Mouse (Mus musculus) stomach, embryonic 15.5 days (tissue): ENCODE measurements at regions not wholly inside any gene's neighbourhood (a gene's known extent, or its start where the extent isn't known, plus 50 kb on each side); places are given as distances from the start of the nearest gene placed in this dataset.

ENCODE experiments used
- ATAC-seq: fragments of 200-750 bp; cut with Nextera tagmentation; 2 replicates; pipeline ENCODE4 v1.8.0; 2017; ENCODE audit warnings: low read depth, moderate number of reproducible peaks, moderate TSS enrichment; ENCODE audit not compliant: insufficient read depth, low FRiP score
- H3K27ac ChIP-seq: fragments of 300-500 bp; sonication (generic); 2 replicates; pipeline ENCODE4 v1.5.1; 2015; ENCODE audit warnings: mild to moderate bottlenecking, inconsistent platforms
- H3K27me3 ChIP-seq: fragments of 300-500 bp; sonication (generic); replicated peaks from 2 replicates; pipeline ENCODE4 v1.6.1; 2015; ENCODE audit warnings: inconsistent platforms
- H3K36me3 ChIP-seq: fragments of 300-500 bp; sonication (generic); 2 replicates; pipeline ENCODE4 v1.6.1; 2015; ENCODE audit warnings: inconsistent platforms
- H3K4me1 ChIP-seq: fragments of 300-500 bp; sonication (generic); 2 replicates; pipeline ENCODE4 v1.6.1; 2015; ENCODE audit warnings: inconsistent platforms
- H3K4me2 ChIP-seq: fragments of 300-500 bp; sonication (generic); 2 replicates; pipeline ENCODE4 v1.6.1; 2015; ENCODE audit warnings: mild to moderate bottlenecking, inconsistent platforms
- H3K4me3 ChIP-seq: fragments of 300-500 bp; sonication (generic); replicated peaks from 2 replicates; pipeline ENCODE4 v1.5.1; 2015; ENCODE audit warnings: inconsistent platforms
- H3K9ac ChIP-seq: fragments of 300-500 bp; sonication (generic); 2 replicates; pipeline ENCODE4 v1.6.1; 2015; ENCODE audit warnings: inconsistent platforms
- H3K9me3 ChIP-seq: fragments of 300-500 bp; sonication (generic); 2 replicates; pipeline ENCODE4 v1.6.1; 2016; ENCODE audit warnings: inconsistent platforms
- WGBS: fragments of 180-500 bp; shearing (Covaris S2); methylation state at CpG from one replicate; pipeline ENCODE4 v1.1.7; 2015; 5-methylcytosine and 5-hydroxymethylcytosine counted together

- Histone ChIP-seq H3K27ac (no peak overlapping the region), H3K36me3 (no peaks in the 10 kb centered on the region), H3K4me1 (no peaks in the 10 kb centered on the region), H3K27me3 (peaks cover 14% of the 10 kb centered on the region), H3K4me2 (no peak overlapping the region), H3K4me3 (no peak overlapping the region), H3K9ac (no peak overlapping the region), H3K9me3 (no peaks in the 10 kb centered on the region)
- 85% methylated on average over 11 of the region's 11 CpGs for WGBS
- no peak for ATAC-seq
These were observed 240.6 kb downstream of the Cdh26 start for GRCm38 (mm10) chr2:178670952-178671351.

DNA sequence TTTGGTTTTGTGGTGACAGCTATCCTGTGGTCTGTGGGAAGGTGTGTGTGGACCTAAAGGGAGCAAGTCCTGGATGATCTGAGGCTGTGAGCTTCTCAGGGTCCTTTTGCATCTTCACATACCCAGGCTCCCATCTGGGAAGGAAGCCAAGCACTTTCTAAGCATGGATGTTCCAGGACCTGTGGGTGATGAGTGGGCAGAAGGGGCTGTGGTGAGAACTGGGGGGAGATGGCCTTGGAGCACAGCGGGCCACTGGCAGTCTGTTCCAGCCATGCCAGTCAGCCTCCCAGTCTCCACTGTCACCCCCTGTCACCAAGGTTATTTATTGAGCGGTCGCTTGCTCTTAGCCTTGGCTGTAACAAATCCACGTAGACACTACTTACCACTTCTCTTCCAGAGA is 243.3 kb downstream of the Cdh26 start:
- Histone ChIP-seq H3K27me3 (peaks cover 6% of the 10 kb centered on the region), H3K36me3 (no peaks in the 10 kb centered on the region), H3K9ac (no peak overlapping the region), H3K4me3 (no peak overlapping the region), H3K4me1 (no peaks in the 10 kb centered on the region), H3K27ac (no peak overlapping the region), H3K4me2 (no peak overlapping the region), H3K9me3 (no peaks in the 10 kb centered on the region)
- WGBS, result 49% methylated on average over 4 of the region's 4 CpGs
- no peak for ATAC-seq

DNA sequence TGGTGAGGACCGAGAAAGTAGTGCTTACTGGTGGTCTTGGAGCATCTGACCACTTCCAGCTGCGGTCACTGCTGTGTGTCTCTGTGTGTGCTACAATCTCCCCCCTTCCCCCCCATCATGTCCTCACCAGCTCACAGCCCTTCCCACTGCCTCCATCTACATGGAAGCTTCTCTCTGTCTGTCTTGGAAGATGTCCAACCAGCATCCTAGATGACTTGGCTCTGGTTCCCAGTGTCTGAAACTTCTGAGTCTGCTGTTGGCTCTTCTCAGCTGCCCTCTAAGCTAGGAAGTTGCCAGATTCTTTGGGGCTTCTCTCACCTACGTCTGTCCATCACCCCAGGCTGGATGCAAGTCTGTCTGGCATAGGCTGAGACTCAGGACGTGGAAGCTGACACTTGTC is 244.3 kb downstream of the Cdh26 start:
- WGBS, result 52% methylated on average over 4 of the region's 4 CpGs
- Histone ChIP-seq H3K4me3 (no peak overlapping the region), H3K9ac (no peak overlapping the region), H3K36me3 (no peaks in the 10 kb centered on the region), H3K27me3 (no peaks in the 10 kb centered on the region; the same call in 1 of the 2 replicates), H3K9me3 (no peaks in the 10 kb centered on the region), H3K4me1 (no peaks in the 10 kb centered on the region), H3K4me2 (no peak overlapping the region), H3K27ac (no peak overlapping the region)
- no peak for ATAC-seq

DNA sequence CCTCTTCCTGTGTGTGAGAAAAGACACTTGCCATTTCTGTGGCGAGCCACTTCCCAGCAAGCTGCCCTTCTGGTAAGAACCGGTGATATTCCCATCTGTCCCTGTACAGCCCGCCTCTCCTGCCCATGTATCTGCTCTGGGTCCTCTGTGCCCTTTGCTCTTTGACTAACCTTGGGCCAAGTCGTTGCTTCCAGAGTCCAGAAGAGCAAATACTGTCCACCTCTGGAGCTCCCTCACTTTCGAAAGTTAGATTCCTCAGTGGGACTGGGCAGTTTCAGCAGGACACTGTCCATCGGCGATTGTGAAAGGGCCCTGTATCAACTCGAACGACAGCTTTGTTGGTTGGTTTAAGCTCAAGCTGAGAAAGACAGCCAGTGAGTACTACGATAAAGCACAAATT is 246.6 kb downstream of the Cdh26 start:
- no peak overlapping the region for H3K9ac ChIP-seq
- no peak for ATAC-seq
- H3K36me3 ChIP-seq, result no peaks in the 10 kb centered on the region
- H3K9me3 ChIP-seq, result no peaks in the 10 kb centered on the region
- 82% methylated on average over 10 of the region's 10 CpGs for WGBS
- no peak overlapping the region for H3K4me2 ChIP-seq
- no peaks in the 10 kb centered on the region for H3K4me1 ChIP-seq
- H3K4me3 ChIP-seq, result no peak overlapping the region
- H3K27ac ChIP-seq, result no peak overlapping the region
- no peaks in the 10 kb centered on the region for H3K27me3 ChIP-seq

DNA sequence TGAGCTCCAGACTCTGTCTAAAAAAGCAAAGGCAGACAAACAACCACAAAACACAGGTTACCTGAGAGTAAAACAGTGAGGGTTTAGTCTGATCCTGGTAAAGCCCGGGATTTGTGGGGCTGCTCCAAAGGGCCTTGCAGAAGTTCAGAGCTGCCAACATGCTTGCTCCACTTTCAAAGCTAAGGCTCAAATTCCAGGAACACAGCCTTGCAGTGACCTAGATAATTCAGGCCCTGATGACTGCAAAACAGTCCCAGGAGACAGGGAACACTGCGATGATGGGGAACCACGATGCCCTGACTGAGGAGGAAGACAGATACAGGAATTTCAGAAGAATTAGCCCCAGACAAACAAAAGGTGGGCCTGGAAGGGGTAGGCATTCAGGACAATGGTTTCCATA is 250.0 kb downstream of the Cdh26 start:
- no peak for ATAC-seq
- Histone ChIP-seq H3K4me3 (no peak overlapping the region), H3K4me1 (no peaks in the 10 kb centered on the region), H3K27me3 (no peaks in the 10 kb centered on the region), H3K4me2 (no peak overlapping the region), H3K36me3 (no peaks in the 10 kb centered on the region), H3K9me3 (no peaks in the 10 kb centered on the region), H3K9ac (no peak overlapping the region), H3K27ac (no peak overlapping the region)
- 68% methylated on average over 3 of the region's 3 CpGs for WGBS

DNA sequence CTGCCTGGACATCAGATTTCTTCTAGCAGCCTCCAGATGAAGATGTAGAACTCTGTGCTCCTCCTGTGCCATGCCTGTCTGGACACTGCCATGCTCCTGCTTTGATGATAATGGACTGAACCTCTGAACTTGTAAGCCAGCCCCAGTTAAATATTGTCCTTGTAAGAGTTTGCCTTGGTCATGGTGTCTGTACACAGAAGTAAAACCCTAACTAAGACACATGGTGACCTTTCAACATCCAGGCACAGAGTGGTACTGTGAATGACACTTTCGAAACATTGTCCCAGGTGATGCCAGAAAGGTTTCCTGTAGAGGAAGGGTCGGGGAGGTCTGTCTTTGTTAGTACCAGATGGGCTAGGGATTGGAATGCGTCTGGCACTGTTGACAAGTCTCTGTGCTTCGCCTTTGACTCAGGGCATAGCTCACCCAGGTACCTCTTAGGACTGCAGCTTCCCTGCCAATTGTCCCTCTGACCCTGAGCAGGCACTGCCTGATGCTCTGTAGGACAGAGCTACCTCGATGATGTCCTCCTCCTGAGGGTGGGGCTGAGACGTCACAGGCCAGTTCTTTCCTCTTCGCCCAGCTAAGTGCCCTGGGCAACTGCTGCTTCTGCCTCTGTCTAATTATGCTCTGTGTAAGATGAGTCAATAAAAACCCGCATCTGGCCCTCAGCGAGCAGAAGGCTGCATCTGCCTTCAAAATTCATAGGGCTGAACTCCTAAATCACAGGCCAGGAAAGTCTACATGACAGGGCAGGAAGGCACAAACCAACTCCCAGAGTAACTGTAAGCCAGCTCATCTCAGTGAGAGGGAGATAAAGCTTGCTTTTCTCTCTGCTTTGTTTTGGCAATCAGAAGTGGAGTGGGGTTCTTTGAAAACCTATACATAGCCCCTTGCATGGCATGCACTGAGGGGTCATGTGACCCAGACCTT is 254.0 kb downstream of the Cdh26 start:
- no peak overlapping the region for H3K4me2 ChIP-seq
- WGBS, result 58% methylated on average over 9 of the region's 9 CpGs
- no peak; the same call in 1 of the 2 replicates for ATAC-seq
- no peaks in the 10 kb centered on the region for H3K36me3 ChIP-seq
- no peaks in the 10 kb centered on the region for H3K27me3 ChIP-seq
- no peak overlapping the region for H3K4me3 ChIP-seq
- no peak overlapping the region for H3K9ac ChIP-seq
- no peak overlapping the region for H3K27ac ChIP-seq
- no peaks in the 10 kb centered on the region for H3K4me1 ChIP-seq
- no peaks in the 10 kb centered on the region for H3K9me3 ChIP-seq

DNA sequence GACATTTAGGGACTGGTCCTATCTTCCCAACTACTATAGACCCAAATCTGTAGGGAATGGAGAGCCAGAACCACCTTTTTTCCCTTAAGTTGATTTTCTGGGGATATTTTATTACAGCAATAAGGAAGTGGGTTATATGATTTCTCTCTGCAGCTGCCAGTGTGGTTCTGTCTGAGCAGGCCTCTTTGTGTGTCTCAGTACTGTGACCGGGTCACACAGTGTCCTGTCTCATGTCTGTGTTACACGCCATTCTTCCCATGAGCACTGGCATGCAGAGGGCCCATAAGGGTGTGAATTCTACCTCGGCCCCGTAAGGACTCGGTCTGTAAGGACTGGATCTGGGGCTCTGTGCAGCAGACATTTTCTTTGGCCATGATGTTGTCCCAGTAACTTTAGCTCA is 254.9 kb downstream of the Cdh26 start:
- H3K9ac ChIP-seq, result no peak overlapping the region
- ATAC-seq, result no peak
- H3K27me3 ChIP-seq, result no peaks in the 10 kb centered on the region
- no peak overlapping the region for H3K27ac ChIP-seq
- H3K9me3 ChIP-seq, result no peaks in the 10 kb centered on the region
- no peaks in the 10 kb centered on the region for H3K36me3 ChIP-seq
- no peaks in the 10 kb centered on the region for H3K4me1 ChIP-seq
- WGBS, result 89% methylated on average over 5 of the region's 5 CpGs
- no peak overlapping the region for H3K4me2 ChIP-seq
- H3K4me3 ChIP-seq, result no peak overlapping the region

DNA sequence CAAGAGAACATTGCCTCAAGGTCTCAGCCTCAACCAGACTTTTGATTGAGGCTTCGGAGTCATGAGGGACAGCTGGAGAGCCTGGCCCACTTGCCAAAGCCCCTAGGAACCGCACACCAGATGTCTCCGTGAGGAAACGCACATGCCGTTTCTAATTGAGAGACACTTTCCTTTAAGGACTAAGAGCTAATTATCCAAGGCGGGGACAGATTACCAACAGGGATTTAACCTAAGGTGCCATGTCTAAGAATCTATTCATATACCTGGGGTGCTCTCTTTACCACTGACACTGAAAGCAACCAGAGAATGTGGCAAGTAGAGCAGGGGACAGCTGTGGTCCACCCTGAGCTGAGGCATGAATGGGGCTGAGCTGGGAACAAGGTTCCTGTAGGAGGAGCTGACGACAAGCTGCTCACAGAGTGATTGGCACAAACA is 255.9 kb downstream of the Cdh26 start:
- 0 out of 2 replicates have a peak, but pooled peaks cover 1% of the 10 kb centered on the region for H3K4me1 ChIP-seq
- H3K27ac ChIP-seq, result no peak overlapping the region
- H3K36me3 ChIP-seq, result no peaks in the 10 kb centered on the region
- no peak overlapping the region for H3K9ac ChIP-seq
- no peak for ATAC-seq
- no peak overlapping the region for H3K4me2 ChIP-seq
- WGBS, result 69% methylated on average over 7 of the region's 7 CpGs
- H3K27me3 ChIP-seq, result no peaks in the 10 kb centered on the region
- no peaks in the 10 kb centered on the region for H3K9me3 ChIP-seq
- no peak overlapping the region for H3K4me3 ChIP-seq

DNA sequence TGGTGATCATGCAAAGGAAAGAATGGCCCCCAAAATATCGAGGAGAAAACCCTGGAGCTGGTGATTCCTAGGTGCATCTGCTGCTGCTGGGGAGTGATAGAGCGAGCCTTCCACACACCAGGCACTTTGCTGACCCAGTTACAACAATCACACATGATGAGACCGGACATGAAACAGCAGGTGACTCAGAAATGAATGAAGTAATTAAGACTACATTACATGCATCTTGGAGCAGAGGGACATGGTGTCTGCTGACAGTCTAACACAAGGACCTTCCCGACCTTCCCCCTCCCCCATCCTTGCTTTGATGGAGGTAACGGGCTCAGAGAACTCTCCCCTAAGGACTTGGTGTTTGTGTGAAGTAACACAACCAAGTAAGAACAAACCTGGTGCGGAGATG is 258.3 kb downstream of the Cdh26 start:
- Histone ChIP-seq H3K4me3 (no peak overlapping the region), H3K27me3 (no peaks in the 10 kb centered on the region; the same call in 1 of the 2 replicates), H3K27ac (no peak overlapping the region), H3K4me2 (no peak overlapping the region), H3K9me3 (no peaks in the 10 kb centered on the region), H3K9ac (no peak overlapping the region), H3K4me1 (peaks cover 11% of the 10 kb centered on the region; the same call in 1 of the 2 replicates), H3K36me3 (no peaks in the 10 kb centered on the region)
- WGBS, result 70% methylated on average over 6 of the region's 6 CpGs
- ATAC-seq, result no peak

DNA sequence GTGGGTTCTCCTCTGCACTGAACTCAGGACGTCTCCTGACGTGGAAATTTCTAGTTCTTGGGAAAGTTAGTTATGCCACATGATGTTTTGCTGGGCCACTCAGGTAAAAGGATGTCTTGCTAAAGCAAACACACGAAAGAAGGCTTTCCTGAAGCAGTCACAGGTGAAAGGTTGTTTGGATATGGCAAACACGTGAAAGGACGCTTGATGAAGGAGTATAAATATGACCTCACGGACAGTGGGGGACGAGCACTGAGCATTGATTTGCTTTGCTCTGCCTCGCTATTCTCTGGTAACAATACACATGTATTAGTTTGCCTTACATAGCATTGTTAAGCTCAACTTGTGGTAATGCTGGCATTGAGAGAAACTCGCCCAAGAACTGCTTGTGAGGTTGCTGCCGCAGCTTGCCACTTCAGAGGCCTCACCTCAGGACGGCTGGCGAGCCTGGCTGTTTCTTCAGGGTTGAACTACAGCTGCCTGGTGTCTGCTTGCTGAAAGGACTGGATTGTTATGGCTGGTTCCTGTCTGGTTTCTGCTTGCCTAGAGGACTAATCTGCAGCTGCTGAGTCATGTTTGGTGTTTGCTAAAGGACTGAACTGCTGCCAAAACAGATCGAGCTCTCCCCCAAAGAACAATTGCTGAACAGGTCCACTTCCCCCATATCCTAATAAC is 261.0 kb downstream of the Cdh26 start:
- H3K27me3 ChIP-seq, result no peaks in the 10 kb centered on the region; the same call in 1 of the 2 replicates
- no peak overlapping the region for H3K9ac ChIP-seq
- H3K4me2 ChIP-seq, result no peak overlapping the region
- no peak overlapping the region for H3K4me3 ChIP-seq
- H3K36me3 ChIP-seq, result no peaks in the 10 kb centered on the region
- peaks cover 11% of the 10 kb centered on the region; the same call in 1 of the 2 replicates for H3K4me1 ChIP-seq
- whole genome bisulfite sequencing, result 44% methylated on average over 13 of the region's 13 CpGs
- H3K27ac ChIP-seq, result 0 out of 2 replicates have a peak overlapping the region, but pooled peaks have one; percentile 16
- 0 out of 2 replicates have a peak, but pooled peaks have one; percentile 28 for ATAC-seq
- H3K9me3 ChIP-seq, result no peaks in the 10 kb centered on the region

DNA sequence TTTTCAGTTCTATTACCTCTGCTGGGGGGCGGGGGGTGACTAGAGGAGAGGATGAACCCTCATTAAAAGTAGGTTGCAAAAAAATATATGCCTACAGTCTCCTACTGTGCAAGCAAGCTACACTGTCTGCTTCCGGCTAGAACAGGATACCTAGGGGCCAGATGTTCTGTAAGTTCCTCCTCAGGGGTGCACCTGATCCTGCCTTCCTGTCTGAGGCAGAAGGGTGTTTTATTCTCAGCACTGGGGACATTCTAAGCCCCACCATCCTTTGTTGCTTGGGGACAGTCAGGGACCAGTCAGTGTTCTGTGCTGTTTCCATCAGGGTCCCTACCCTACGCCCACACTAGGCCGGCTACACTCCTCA is 261.5 kb downstream of the Cdh26 start:
- no peak overlapping the region for H3K4me3 ChIP-seq
- no peaks in the 10 kb centered on the region for H3K36me3 ChIP-seq
- peaks cover 11% of the 10 kb centered on the region; the same call in 1 of the 2 replicates for H3K4me1 ChIP-seq
- ATAC-seq, result no peak
- H3K9me3 ChIP-seq, result no peaks in the 10 kb centered on the region
- H3K9ac ChIP-seq, result no peak overlapping the region
- no peak overlapping the region for H3K4me2 ChIP-seq
- no peaks in the 10 kb centered on the region; the same call in 1 of the 2 replicates for H3K27me3 ChIP-seq
- 82% methylated on average over 4 of the region's 4 CpGs for WGBS
- H3K27ac ChIP-seq, result no peak overlapping the region

DNA sequence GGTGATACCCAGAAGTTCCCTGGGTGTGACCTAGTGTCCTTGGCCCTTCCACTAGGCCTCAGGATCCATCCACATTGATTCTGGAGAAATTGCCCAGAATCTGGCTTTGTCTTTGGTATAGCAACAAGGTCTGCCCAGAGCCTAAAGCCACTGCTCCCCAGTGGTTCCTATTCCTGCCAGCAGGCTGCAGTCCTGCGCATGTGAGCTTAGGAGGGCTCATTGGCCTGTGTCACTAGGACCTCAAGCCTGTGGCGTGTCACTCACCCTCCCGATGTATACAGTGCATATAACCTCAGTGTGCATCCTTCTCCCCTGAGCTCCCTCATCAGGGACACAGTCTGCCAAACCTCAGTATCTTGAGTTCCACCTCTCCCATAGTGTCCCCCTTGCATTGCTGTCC is 261.9 kb downstream of the Cdh26 start:
- WGBS, result 88% methylated on average over 3 of the region's 3 CpGs
- ATAC-seq, result 0 out of 2 replicates have a peak, but pooled peaks have one; percentile 13
- Histone ChIP-seq H3K4me2 (no peak overlapping the region), H3K4me3 (no peak overlapping the region), H3K9ac (no peak overlapping the region), H3K36me3 (no peaks in the 10 kb centered on the region), H3K27me3 (no peaks in the 10 kb centered on the region; the same call in 1 of the 2 replicates), H3K4me1 (peaks cover 11% of the 10 kb centered on the region; the same call in 1 of the 2 replicates), H3K9me3 (no peaks in the 10 kb centered on the region), H3K27ac (no peak overlapping the region)
